14 mouse cellular contexts compared by ENCODE assay signal in genomic region chr9:45317635-45318034, GRCm38 (mm10). TPM values are rescaled to one million over a fixed set of nuclear protein-coding genes. Genes with fewer than 3 reads are reported as not detected.
A peak's percentile ranks its signal among the peaks of the same experiment; 100 is the strongest.
DNase-seq lines count a peak whose midpoint lies in the region; ATAC-seq lines count a peak whose summit lies in the region.
"Had no signal": no experiment of that assay in that cellular context is flagged by ENCODE, and none has a peak within 500 bp of the region (broad histone marks: within the 10 kb centered on the region; RNA-seq: fewer than 3 reads in every experiment).

No protein-coding gene starts in this region.

- H3K36me3 ChIP-seq in intestine, embryonic 14.5 days (ENCODE audit: control insufficient read depth, insufficient read depth, low read length): no peaks in the 10 kb centered on the region
- no peaks in the 10 kb centered on the region for H3K36me3 ChIP-seq in intestine, embryonic 16.5 days (ENCODE audit: control insufficient read depth, insufficient read depth, low read length)
- H3K36me3 ChIP-seq in forebrain, embryonic 12.5 days (replicated peaks): no peaks in the 10 kb centered on the region
- H3K36me3 ChIP-seq: heart, embryonic 10.5 days; liver, embryonic 12.5 days; midbrain, embryonic 12.5 days; neural tube, embryonic 15.5 days had no signal

- H3K9ac ChIP-seq in intestine, embryonic 14.5 days (ENCODE audit: low read length): no peak overlapping the region
- no peak overlapping the region for H3K9ac ChIP-seq in intestine, embryonic 16.5 days (ENCODE audit: low read depth, low read length)
- H3K9ac ChIP-seq in forebrain, embryonic 12.5 days: no peak overlapping the region
- H3K9ac ChIP-seq: liver, embryonic 12.5 days; midbrain, embryonic 12.5 days; neural tube, embryonic 15.5 days had no signal

- H3K4me1 ChIP-seq in intestine, embryonic 14.5 days (replicated peaks; ENCODE audit: control insufficient read depth, insufficient read depth, low read length): no peaks in the 10 kb centered on the region
- peaks cover 9% of the 10 kb centered on the region for H3K4me1 ChIP-seq in intestine, embryonic 16.5 days (ENCODE audit: control insufficient read depth, insufficient read depth, low read length)
- no peaks in the 10 kb centered on the region for H3K4me1 ChIP-seq in forebrain, embryonic 12.5 days
- H3K4me1 ChIP-seq: heart, embryonic 10.5 days; liver, embryonic 12.5 days; midbrain, embryonic 12.5 days; neural tube, embryonic 15.5 days had no signal

- peaks cover 3% of the 10 kb centered on the region; the same call in 1 of the 2 replicates for H3K27me3 ChIP-seq in intestine, embryonic 14.5 days (replicated peaks; ENCODE audit: control insufficient read depth, insufficient read depth, low read length)
- H3K27me3 ChIP-seq in intestine, embryonic 16.5 days (replicated peaks; ENCODE audit: control insufficient read depth, insufficient read depth, low read length): no peaks in the 10 kb centered on the region; the same call in 1 of the 2 replicates
- H3K27me3 ChIP-seq in forebrain, embryonic 12.5 days: no peaks in the 10 kb centered on the region; the same call in none of the 2 replicates
- H3K27me3 ChIP-seq: midbrain, embryonic 12.5 days; neural tube, embryonic 15.5 days had no signal

- 80% methylated on average over 3 of the region's 3 CpGs for WGBS in intestine, embryonic 14.5 days
- WGBS in intestine, embryonic 16.5 days: 66% methylated on average over 3 of the region's 3 CpGs
- 97% methylated on average over 3 of the region's 3 CpGs for WGBS in forebrain, embryonic 12.5 days

- no peak overlapping the region for H3K4me3 ChIP-seq in intestine, embryonic 14.5 days (ENCODE audit: low read depth, low read length)
- no peak overlapping the region for H3K4me3 ChIP-seq in intestine, embryonic 16.5 days (ENCODE audit: low read length)
- H3K4me3 ChIP-seq in forebrain, embryonic 12.5 days (replicated peaks): no peak overlapping the region
- H3K4me3 ChIP-seq: heart, embryonic 10.5 days; liver, embryonic 12.5 days; midbrain, embryonic 12.5 days; neural tube, embryonic 15.5 days had no signal

- no peaks in the 10 kb centered on the region for H3K9me3 ChIP-seq in intestine, embryonic 14.5 days (ENCODE audit: control insufficient read depth, low read length)
- H3K9me3 ChIP-seq in intestine, embryonic 16.5 days (ENCODE audit: control insufficient read depth, low read length): no peaks in the 10 kb centered on the region
- no peaks in the 10 kb centered on the region for H3K9me3 ChIP-seq in forebrain, embryonic 12.5 days
- H3K9me3 ChIP-seq: heart, embryonic 10.5 days; liver, embryonic 12.5 days; midbrain, embryonic 12.5 days; neural tube, embryonic 15.5 days had no signal

- no peak overlapping the region for H3K27ac ChIP-seq in intestine, embryonic 14.5 days (ENCODE audit: low read depth)
- H3K27ac ChIP-seq in intestine, embryonic 16.5 days (ENCODE audit: low read length): no peak overlapping the region
- H3K27ac ChIP-seq in forebrain, embryonic 12.5 days: no peak overlapping the region
- H3K27ac ChIP-seq: heart, embryonic 10.5 days; liver, embryonic 12.5 days; midbrain, embryonic 12.5 days; neural tube, embryonic 15.5 days had no signal

- ATAC-seq in intestine, embryonic 14.5 days (replicated peaks; ENCODE audit: low FRiP score, low TSS enrichment, low read depth): 0 out of 2 replicates have a peak, but pooled peaks have one; percentile 23
- ATAC-seq in intestine, embryonic 16.5 days: no peak
- ATAC-seq in forebrain, embryonic 12.5 days (ENCODE audit: low FRiP score): no peak
- ATAC-seq: liver, embryonic 12.5 days had no signal

- DNase-seq in adrenal gland, postnatal 10 days: peak; percentile 55
- no peak for DNase-seq in adrenal gland, postnatal 4 days (ENCODE audit: low spot score in 2 of 2)
- DNase-seq in intestine, embryonic 14.5 days (ENCODE audit: low spot score): no peak
- DNase-seq in NIH3T3 (ENCODE audit: low read depth): peak; percentile 23
- peak; percentile 52 for DNase-seq in lung, postnatal 14 days
- DNase-seq in thymus, postnatal 14 days: no peak

- H3K4me2 ChIP-seq in intestine, embryonic 14.5 days (ENCODE audit: low read length): no peak overlapping the region
- no peak overlapping the region for H3K4me2 ChIP-seq in intestine, embryonic 16.5 days (ENCODE audit: low read depth, low read length)
- no peak overlapping the region for H3K4me2 ChIP-seq in forebrain, embryonic 12.5 days
- H3K4me2 ChIP-seq: liver, embryonic 12.5 days; midbrain, embryonic 12.5 days; neural tube, embryonic 15.5 days had no signal

RNA-seq across cellular contexts. Expression of gene Tmprss13, which starts 1.3 kb away (rescaled TPM):
- total RNA-seq in adrenal gland, postnatal 10 days (2021): under 1 TPM in 1 of 2 experiments, not detected in 1; 0.27 TPM
- total RNA-seq in adrenal gland, postnatal 4 days (2021): under 1 TPM; 0.17 to 0.28 TPM
- 0.48 and 0.80 TPM in 2 replicates for polyA plus RNA-seq in intestine, embryonic 14.5 days (2014; fragmentation: Nextera tagmentation; extraction: Ambion mirVana)
- polyA plus RNA-seq in intestine, embryonic 16.5 days (2015; fragmentation: Nextera tagmentation; extraction: Ambion mirVana): 0.21 and 0.51 TPM in 2 replicates
- 0.08 TPM in 1 of 2 replicates, not detected in the other for polyA plus RNA-seq in forebrain, embryonic 12.5 days (2016; fragmentation: Nextera tagmentation; extraction: Ambion mirVana)
- total RNA-seq: common myeloid progenitor, adult 5-6 weeks; left cerebral cortex, adult 18-20 months had no signal
- polyA plus RNA-seq: liver, embryonic 12.5 days had no signal

RNA-seq across cellular contexts. Expression of gene Il10ra, which starts 48.7 kb away (rescaled TPM):
- 1 to 10 TPM; 2.6 TPM for total RNA-seq in adrenal gland, postnatal 10 days (2021)
- total RNA-seq in adrenal gland, postnatal 4 days (2021): 1 to 10 TPM; 2.6 to 2.7 TPM
- polyA plus RNA-seq in intestine, embryonic 14.5 days (2014; fragmentation: Nextera tagmentation; extraction: Ambion mirVana): 1.3 and 1.5 TPM in 2 replicates
- 1.1 and 1.2 TPM in 2 replicates for polyA plus RNA-seq in intestine, embryonic 16.5 days (2015; fragmentation: Nextera tagmentation; extraction: Ambion mirVana)
- polyA plus RNA-seq in forebrain, embryonic 12.5 days (2016; fragmentation: Nextera tagmentation; extraction: Ambion mirVana): 0.54 and 0.63 TPM in 2 replicates

RNA-seq across cellular contexts. Expression of gene Fxyd6, which starts 52.4 kb away (rescaled TPM):
- 100 to 1,000 TPM in 1 of 2 experiments, 10 to 100 TPM in 1; 97.7 to 120 TPM for total RNA-seq in adrenal gland, postnatal 10 days (2021)
- 100 to 1,000 TPM; 123 to 137 TPM for total RNA-seq in adrenal gland, postnatal 4 days (2021)
- 67.3 and 76.0 TPM in 2 replicates for polyA plus RNA-seq in intestine, embryonic 14.5 days (2014; fragmentation: Nextera tagmentation; extraction: Ambion mirVana)
- polyA plus RNA-seq in intestine, embryonic 16.5 days (2015; fragmentation: Nextera tagmentation; extraction: Ambion mirVana): 65.8 and 66.7 TPM in 2 replicates
- 206 TPM in 2 replicates for polyA plus RNA-seq in forebrain, embryonic 12.5 days (2016; fragmentation: Nextera tagmentation; extraction: Ambion mirVana)
- total RNA-seq: common myeloid progenitor, adult 5-6 weeks had no signal

Comparison
In these comparisons a context has a peak if more than half of its experiments do, and no peak if none do; other contexts are left out.
1. DNase-seq: peak in adrenal gland, postnatal 10 days (single experiment), NIH3T3 (single experiment) and lung, postnatal 14 days (single experiment); none in adrenal gland, postnatal 4 days (0 of 2), intestine, embryonic 14.5 days (single experiment) and thymus, postnatal 14 days (single experiment).